In genomic region chr9:107442891-107443290, GRCm38 (mm10) we compare ENCODE assay signal across 21 mouse cellular contexts. TPM values are rescaled to one million over a fixed set of nuclear protein-coding genes. Genes with fewer than 3 reads are reported as not detected.
A peak's percentile ranks its signal among the peaks of the same experiment; 100 is the strongest.
DNase-seq lines count a peak whose midpoint lies in the region; ATAC-seq and TF ChIP-seq lines count a peak whose summit lies in the region.
"Had no signal": no experiment of that assay in that cellular context is flagged by ENCODE, and none has a peak within 500 bp of the region (broad histone marks: within the 10 kb centered on the region; RNA-seq: fewer than 3 reads in every experiment).

No protein-coding gene starts in this region.

- no peak overlapping the region for H3K9ac ChIP-seq in forebrain, embryonic 12.5 days
- H3K9ac ChIP-seq in forebrain, embryonic 16.5 days (replicated peaks; ENCODE audit: low read depth, low read length): no peak overlapping the region
- H3K9ac ChIP-seq in kidney, embryonic 14.5 days (ENCODE audit: low read depth, low read length): no peak overlapping the region
- H3K9ac ChIP-seq in hindbrain, embryonic 15.5 days: no peak overlapping the region
- H3K9ac ChIP-seq in midbrain, postnatal 0 days (replicated peaks; ENCODE audit: low read length, poor library complexity, severe bottlenecking): no peak overlapping the region
- H3K9ac ChIP-seq: limb, embryonic 12.5 days; liver, postnatal 0 days had no signal

- no peak for TF ChIP-seq CTCF in kidney, adult 2 months (conservative IDR thresholded peaks at IDR 0.05; ENCODE audit: insufficient read depth, insufficient read length, low read depth, low read length)
- no peak for TF ChIP-seq CTCF in midbrain, postnatal 0 days (IDR thresholded peaks at IDR 0.05)

- no peak for ATAC-seq in forebrain, embryonic 12.5 days (ENCODE audit: low FRiP score)
- no peak for ATAC-seq in forebrain, embryonic 16.5 days
- ATAC-seq in kidney, embryonic 14.5 days (ENCODE audit: low FRiP score, low TSS enrichment): 0 out of 2 replicates have a peak, but pooled peaks have one; percentile 45
- ATAC-seq in hindbrain, embryonic 15.5 days (ENCODE audit: low FRiP score, low read depth): no peak
- ATAC-seq in midbrain, postnatal 0 days (ENCODE audit: low FRiP score): no peak
- ATAC-seq: inflammation-experienced regulatory T-cells, adult 6 months; liver, postnatal 0 days; lung, postnatal 0 days had no signal

- no peak for TF ChIP-seq POLR2A in kidney, adult 2 months (IDR thresholded peaks at IDR 0.05; ENCODE audit: low read depth, low read length)

- 0 out of 2 replicates have a peak overlapping the region, but pooled peaks have one; percentile 19 for H3K27ac ChIP-seq in forebrain, embryonic 12.5 days
- no peak overlapping the region for H3K27ac ChIP-seq in forebrain, embryonic 16.5 days (ENCODE audit: low read length)
- H3K27ac ChIP-seq in kidney, embryonic 14.5 days (ENCODE audit: low read depth, low read length): no peak overlapping the region
- no peak overlapping the region for H3K27ac ChIP-seq in kidney, adult 2 months (ENCODE audit: insufficient read depth, low read depth, low read length)
- H3K27ac ChIP-seq in hindbrain, embryonic 15.5 days (replicated peaks): peak overlapping the region; percentile 60
- H3K27ac ChIP-seq in midbrain, postnatal 0 days (ENCODE audit: low read depth, low read length): peak overlapping the region; percentile 44
- H3K27ac ChIP-seq: macrophage had no signal

- H3K4me1 ChIP-seq in forebrain, embryonic 12.5 days: peaks cover 43% of the 10 kb centered on the region
- H3K4me1 ChIP-seq in forebrain, embryonic 16.5 days (replicated peaks; ENCODE audit: control insufficient read depth, insufficient read depth, low read length): peaks cover 15% of the 10 kb centered on the region
- peaks cover 16% of the 10 kb centered on the region for H3K4me1 ChIP-seq in kidney, embryonic 14.5 days (ENCODE audit: control insufficient read depth, insufficient read depth, low read length)
- H3K4me1 ChIP-seq in kidney, adult 2 months (ENCODE audit: control insufficient read depth, insufficient read depth, low read length): no peaks in the 10 kb centered on the region
- peaks cover 50% of the 10 kb centered on the region for H3K4me1 ChIP-seq in hindbrain, embryonic 15.5 days (replicated peaks)
- peaks cover 14% of the 10 kb centered on the region; the same call in 1 of the 2 replicates for H3K4me1 ChIP-seq in midbrain, postnatal 0 days (ENCODE audit: insufficient read depth, low read length)

- H3K4me2 ChIP-seq in forebrain, embryonic 12.5 days: no peak overlapping the region
- no peak overlapping the region for H3K4me2 ChIP-seq in forebrain, embryonic 16.5 days (ENCODE audit: low read length)
- H3K4me2 ChIP-seq in kidney, embryonic 14.5 days (replicated peaks; ENCODE audit: low read depth, low read length): no peak overlapping the region
- no peak overlapping the region for H3K4me2 ChIP-seq in hindbrain, embryonic 15.5 days
- H3K4me2 ChIP-seq in midbrain, postnatal 0 days (ENCODE audit: low read depth, low read length, poor library complexity, severe bottlenecking): no peak overlapping the region
- H3K4me2 ChIP-seq: heart, embryonic 13.5 days; limb, embryonic 12.5 days; liver, embryonic 11.5 days had no signal

- no peak for DNase-seq in kidney, adult 2 months
- DNase-seq in midbrain, postnatal 0 days (ENCODE audit: low spot score): no peak
- DNase-seq in urinary bladder, postnatal 25 days (ENCODE audit: low spot score): no peak
- DNase-seq in frontal cortex, postnatal 10 days (ENCODE audit: low spot score in 2 of 2): no peak
- DNase-seq: adrenal gland, postnatal 10 days; cerebellum, adult 9-10 months; gastrocnemius, postnatal 25 days; heart, adult 18-20 months; kidney, adult 18-20 months; liver, postnatal 0 days; thymus, postnatal 14 days had no signal

- no peak overlapping the region for H3K4me3 ChIP-seq in forebrain, embryonic 12.5 days (replicated peaks)
- H3K4me3 ChIP-seq in forebrain, embryonic 16.5 days (replicated peaks; ENCODE audit: low read length): no peak overlapping the region
- H3K4me3 ChIP-seq in kidney, embryonic 14.5 days (ENCODE audit: low read length): no peak overlapping the region
- H3K4me3 ChIP-seq in kidney, adult 2 months (ENCODE audit: insufficient read depth, low read depth, low read length): no peak overlapping the region
- no peak overlapping the region for H3K4me3 ChIP-seq in hindbrain, embryonic 15.5 days
- H3K4me3 ChIP-seq in midbrain, postnatal 0 days (ENCODE audit: low read depth, low read length): no peak overlapping the region
- H3K4me3 ChIP-seq: heart, embryonic 13.5 days; limb, embryonic 12.5 days had no signal

- no peaks in the 10 kb centered on the region for H3K27me3 ChIP-seq in forebrain, embryonic 12.5 days
- H3K27me3 ChIP-seq in forebrain, embryonic 16.5 days (replicated peaks; ENCODE audit: control insufficient read depth, insufficient read depth, low read length): peaks cover 24% of the 10 kb centered on the region
- H3K27me3 ChIP-seq in kidney, embryonic 14.5 days (ENCODE audit: control insufficient read depth, insufficient read depth, low read length): no peaks in the 10 kb centered on the region
- H3K27me3 ChIP-seq in kidney, adult 2 months (replicated peaks; ENCODE audit: control insufficient read depth, insufficient read depth, low read length): no peaks in the 10 kb centered on the region
- no peaks in the 10 kb centered on the region for H3K27me3 ChIP-seq in hindbrain, embryonic 15.5 days
- H3K27me3 ChIP-seq in midbrain, postnatal 0 days (ENCODE audit: insufficient read depth, low read length): no peaks in the 10 kb centered on the region

- H3K36me3 ChIP-seq in forebrain, embryonic 12.5 days (replicated peaks): no peaks in the 10 kb centered on the region
- no peaks in the 10 kb centered on the region for H3K36me3 ChIP-seq in forebrain, embryonic 16.5 days (ENCODE audit: control insufficient read depth, insufficient read depth)
- no peaks in the 10 kb centered on the region for H3K36me3 ChIP-seq in kidney, embryonic 14.5 days (ENCODE audit: control insufficient read depth, insufficient read depth, low read length)
- no peaks in the 10 kb centered on the region for H3K36me3 ChIP-seq in kidney, adult 2 months (ENCODE audit: control insufficient read depth, insufficient read depth, low read length)
- H3K36me3 ChIP-seq in hindbrain, embryonic 15.5 days: no peaks in the 10 kb centered on the region
- no peaks in the 10 kb centered on the region for H3K36me3 ChIP-seq in midbrain, postnatal 0 days (ENCODE audit: insufficient read depth, low read length)
- H3K36me3 ChIP-seq: heart, embryonic 13.5 days; limb, embryonic 12.5 days had no signal

- WGBS in forebrain, embryonic 12.5 days: 70% methylated on average over 4 of the region's 4 CpGs
- 80% methylated on average over 4 of the region's 4 CpGs for WGBS in forebrain, embryonic 16.5 days
- 36% methylated on average over 4 of the region's 4 CpGs for WGBS in kidney, embryonic 14.5 days
- 41% methylated on average over 4 of the region's 4 CpGs for WGBS in kidney, adult 2 months
- 62% methylated on average over 4 of the region's 4 CpGs for WGBS in hindbrain, embryonic 15.5 days
- WGBS in midbrain, postnatal 0 days: 51% methylated on average over 4 of the region's 4 CpGs

- no peaks in the 10 kb centered on the region for H3K9me3 ChIP-seq in forebrain, embryonic 12.5 days
- H3K9me3 ChIP-seq in forebrain, embryonic 16.5 days (ENCODE audit: control insufficient read depth, low read length): no peaks in the 10 kb centered on the region
- H3K9me3 ChIP-seq in kidney, embryonic 14.5 days (ENCODE audit: control insufficient read depth, low read length): no peaks in the 10 kb centered on the region
- no peaks in the 10 kb centered on the region for H3K9me3 ChIP-seq in hindbrain, embryonic 15.5 days
- no peaks in the 10 kb centered on the region for H3K9me3 ChIP-seq in midbrain, postnatal 0 days (ENCODE audit: low read length)
- H3K9me3 ChIP-seq: heart, embryonic 13.5 days; limb, embryonic 12.5 days had no signal

RNA-seq across cellular contexts. Expression of gene Cacna2d2, which starts 43.5 kb away (rescaled TPM):
- polyA plus RNA-seq in forebrain, embryonic 12.5 days (2016; fragmentation: Nextera tagmentation; extraction: Ambion mirVana): 3.3 and 3.4 TPM in 2 replicates
- 3.6 and 5.8 TPM in 2 replicates for polyA plus RNA-seq in forebrain, embryonic 16.5 days (2015; fragmentation: Nextera tagmentation; extraction: Ambion mirVana)
- 0.77 and 0.87 TPM in 2 replicates for polyA plus RNA-seq in kidney, embryonic 14.5 days (2014; fragmentation: Nextera tagmentation; extraction: Ambion mirVana)
- 0.48 and 0.62 TPM in 2 replicates for polyA plus RNA-seq in kidney, adult 2 months (2012; rRNA removed)
- polyA plus RNA-seq in hindbrain, embryonic 15.5 days (2015; fragmentation: Nextera tagmentation; extraction: Ambion mirVana): 7.7 and 10.7 TPM in 2 replicates
- total RNA-seq in midbrain, postnatal 0 days (2014; rRNA removed): 138 and 191 TPM in 2 replicates
- polyA plus RNA-seq in midbrain, postnatal 0 days (2015; fragmentation: Nextera tagmentation; extraction: Ambion mirVana): 8.4 and 9.0 TPM in 2 replicates
- polyA plus RNA-seq: liver, postnatal 0 days; macrophage had no signal

Comparison
In these comparisons a context has a peak if more than half of its experiments do, and no peak if none do; other contexts are left out.
1. H3K27ac ChIP-seq: peak in forebrain, embryonic 12.5 days (single experiment), hindbrain, embryonic 15.5 days (single experiment) and midbrain, postnatal 0 days (single experiment); none in forebrain, embryonic 16.5 days (single experiment), kidney, embryonic 14.5 days (single experiment) and kidney, adult 2 months (single experiment).